Mouse (Mus musculus): ENCODE measurements around the gene Caln1.
A peak's percentile ranks its signal among the peaks of the same experiment; 100 is the strongest.
"Not testable (repeated sequence)": the region's sequence is repeated elsewhere in the genome, so short reads cannot be mapped to it uniquely, and the experiment has no call there.

Gene Caln1

GRCm38 (mm10) chr5:130547496-130547895, 178.2 kb downstream of the Caln1 start:
- peak; percentile 29 to 43 for DNase-seq (ENCODE audit: low spot score in 2 of 2)

- no peak for DNase-seq (ENCODE audit: low spot score in 2 of 2)
These were observed 184.7 kb downstream of the Caln1 start for GRCm38 (mm10) chr5:130553916-130554315.

- DNase-seq (ENCODE audit: low spot score in 2 of 2): no peak
These were observed 193.9 kb downstream of the Caln1 start for GRCm38 (mm10) chr5:130563146-130563545.

- DNase-seq (ENCODE audit: low spot score in 2 of 2): peak in 1 of 2 experiments; percentile 24
These were observed 196.7 kb downstream of the Caln1 start for GRCm38 (mm10) chr5:130566002-130566401.

- no peak for DNase-seq (ENCODE audit: low spot score in 2 of 2)
These were observed 208.3 kb downstream of the Caln1 start for GRCm38 (mm10) chr5:130577581-130577980.

- DNase-seq (ENCODE audit: low spot score in 2 of 2): peak in 1 of 2 experiments; percentile 42
These were observed 214.8 kb downstream of the Caln1 start for GRCm38 (mm10) chr5:130584042-130584441.

GRCm38 (mm10) chr5:130586257-130586656, 217.0 kb downstream of the Caln1 start:
- DNase-seq (ENCODE audit: low spot score in 2 of 2): no peak

GRCm38 (mm10) chr5:130596541-130596940, 227.3 kb downstream of the Caln1 start:
- DNase-seq (ENCODE audit: low spot score in 2 of 2): no peak

- no peak for DNase-seq (ENCODE audit: low spot score in 2 of 2)
These were observed 244.4 kb downstream of the Caln1 start for GRCm38 (mm10) chr5:130613657-130614056.

GRCm38 (mm10) chr5:130614209-130614608, 245.0 kb downstream of the Caln1 start:
- DNase-seq (ENCODE audit: low spot score in 2 of 2): no peak

- DNase-seq (ENCODE audit: low spot score in 2 of 2): no peak
These were observed 250.8 kb downstream of the Caln1 start for GRCm38 (mm10) chr5:130620060-130620459.

GRCm38 (mm10) chr5:130623206-130623605, 254.0 kb downstream of the Caln1 start:
- DNase-seq (ENCODE audit: low spot score in 2 of 2): no peak

GRCm38 (mm10) chr5:130627800-130628199, 258.5 kb downstream of the Caln1 start:
- peak; percentile 20 to 28 for DNase-seq (ENCODE audit: low spot score in 2 of 2)

- no peak for DNase-seq (ENCODE audit: low spot score in 2 of 2)
These were observed 266.1 kb downstream of the Caln1 start for GRCm38 (mm10) chr5:130635397-130635796.

GRCm38 (mm10) chr5:130641881-130642280, 272.6 kb downstream of the Caln1 start:
- DNase-seq (ENCODE audit: low spot score in 2 of 2): no peak

GRCm38 (mm10) chr5:130646126-130646525, 276.9 kb downstream of the Caln1 start:
- not testable (repeated sequence) for DNase-seq (ENCODE audit: low spot score in 2 of 2)

- DNase-seq (ENCODE audit: low spot score in 2 of 2): no peak
These were observed 288.9 kb downstream of the Caln1 start for GRCm38 (mm10) chr5:130658141-130658540.

GRCm38 (mm10) chr5:130666091-130666490, 296.8 kb downstream of the Caln1 start:
- no peak for DNase-seq (ENCODE audit: low spot score in 2 of 2)

GRCm38 (mm10) chr5:130672588-130672987, 303.3 kb downstream of the Caln1 start:
- DNase-seq (ENCODE audit: low spot score in 2 of 2): peak in 1 of 2 experiments; percentile 26

GRCm38 (mm10) chr5:130673092-130673491, 303.8 kb downstream of the Caln1 start:
- DNase-seq (ENCODE audit: low spot score in 2 of 2): no peak

GRCm38 (mm10) chr5:130677895-130678294, 308.6 kb downstream of the Caln1 start:
- no peak for DNase-seq (ENCODE audit: low spot score in 2 of 2)

- DNase-seq (ENCODE audit: low spot score in 2 of 2): peak; percentile 66 to 79
These were observed 316.8 kb downstream of the Caln1 start for GRCm38 (mm10) chr5:130685911-130686658.

- DNase-seq (ENCODE audit: low spot score in 2 of 2): no peak
These were observed 319.3 kb downstream of the Caln1 start for GRCm38 (mm10) chr5:130688385-130689138.
